Mouse (Mus musculus) cerebellum, adult 18-20 months (tissue): ENCODE data around the gene Hsdl1.

Experiments used
- DNase-seq, 2 experiments: peaks; one replicate each; pipeline ENCODE4 v3.0.0; 2021

The Hsdl1 gene

DNA sequence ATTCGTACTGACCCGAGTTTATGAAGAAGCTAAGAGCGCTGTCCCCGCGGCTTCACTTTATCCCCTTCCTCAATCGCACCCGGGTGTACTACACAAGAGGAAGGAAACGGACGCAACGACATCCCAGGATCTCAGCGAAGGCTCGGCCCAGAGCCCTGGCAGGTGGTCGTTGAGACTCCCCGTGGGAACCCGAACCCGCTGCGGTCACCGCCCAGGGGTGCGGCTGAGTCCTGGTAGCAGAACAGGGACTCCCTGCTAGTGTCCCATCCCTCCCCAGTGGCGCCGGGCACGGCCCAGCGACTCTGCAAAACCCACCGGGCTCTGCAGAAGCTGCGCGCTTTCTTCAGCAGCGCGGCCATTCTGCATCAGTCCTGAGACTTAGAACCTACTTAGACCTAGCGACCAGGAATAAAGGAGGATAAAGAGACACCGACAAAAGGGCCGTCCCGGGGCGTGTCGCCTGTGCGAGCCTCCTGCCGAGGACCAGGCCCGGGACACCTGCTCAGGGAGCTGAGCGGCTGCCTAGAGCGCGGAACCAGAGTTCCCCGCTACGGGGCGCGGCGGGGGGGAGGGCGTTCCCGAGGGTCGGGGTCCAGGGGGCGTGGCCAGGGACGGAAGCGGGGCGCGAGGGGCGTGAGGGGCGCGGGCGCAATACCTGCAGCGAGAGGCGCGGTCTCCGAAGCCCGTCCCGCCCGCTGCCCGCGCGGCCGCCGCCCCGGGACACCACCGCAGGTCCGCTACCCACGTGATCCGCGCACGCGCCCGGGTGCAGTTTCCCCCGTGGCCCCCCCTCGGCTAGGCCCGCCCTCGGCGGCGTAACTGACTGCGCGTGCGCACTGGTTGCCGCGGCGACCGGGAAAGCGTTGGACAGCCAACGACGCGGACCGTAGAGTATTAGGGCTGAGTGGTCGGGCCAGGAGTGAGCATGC, at the start of gene Hsdl1, which contains the start of gene Dnaaf1:
Hsdl1 (minus strand) TSS at position 747 of the 929 bp plus-strand sequence.
Dnaaf1 (plus strand) TSS at position 799 of the 929 bp plus-strand sequence.
- peak; percentile 95 to 99 for DNase-seq

DNA sequence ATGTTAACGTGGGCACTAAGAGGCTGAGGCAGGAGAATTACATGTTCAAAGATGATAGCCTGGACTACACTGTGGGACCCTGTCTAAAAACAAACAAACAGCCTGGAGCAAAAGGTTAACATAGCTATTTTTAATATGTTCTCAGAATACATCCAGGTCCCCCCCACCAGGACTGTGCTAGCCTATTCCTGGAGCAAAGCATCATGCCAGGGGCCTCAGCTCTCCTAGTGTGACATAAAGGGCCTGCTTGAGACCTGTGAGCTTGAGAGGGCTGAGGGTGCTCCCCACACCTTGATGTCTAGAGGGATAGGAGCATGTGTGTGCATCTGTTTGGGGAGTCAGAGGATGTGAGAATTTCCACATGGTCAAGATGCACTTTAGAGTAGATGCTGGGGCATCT, 48.8 kb upstream of the Hsdl1 start:
- DNase-seq = no peak

DNA sequence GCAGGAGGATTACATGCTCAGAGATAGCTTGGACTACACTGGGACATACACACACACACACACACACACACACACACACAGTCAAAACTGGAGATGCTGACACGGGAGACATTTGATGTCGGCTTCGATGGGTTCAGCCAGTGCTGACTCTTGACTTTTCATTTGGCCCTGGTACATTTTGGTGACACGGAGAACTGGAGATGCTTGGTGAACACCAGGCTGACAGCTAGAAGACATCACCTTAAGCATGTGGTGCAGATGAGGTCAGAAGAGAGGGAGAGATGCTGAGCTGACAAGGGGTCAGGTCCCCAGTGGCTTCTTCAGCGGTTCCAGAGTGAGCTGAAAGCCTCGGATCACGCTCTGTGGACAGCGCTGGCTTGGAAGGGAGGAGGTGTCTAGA, 48.1 kb upstream of the Hsdl1 start:
- no peak for DNase-seq

DNA sequence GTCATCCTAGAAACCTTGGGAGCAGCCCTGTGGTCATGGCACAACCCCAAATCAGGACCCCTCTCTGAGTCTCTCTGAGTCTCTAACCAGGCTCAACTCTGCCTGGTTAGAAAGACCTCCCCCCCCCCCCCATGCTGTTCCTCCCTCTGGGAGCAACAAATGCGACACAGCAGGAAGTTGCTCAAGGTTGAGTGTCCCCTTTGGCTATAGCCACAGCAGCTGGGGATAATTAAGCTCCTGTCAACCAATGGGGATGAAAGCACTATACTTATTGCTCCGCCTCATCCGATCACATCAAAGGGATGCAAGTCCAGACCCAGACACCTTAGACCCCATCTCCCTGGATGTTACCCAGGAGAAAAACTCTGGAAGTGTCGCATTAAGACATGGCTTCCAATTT, 47.6 kb upstream of the Hsdl1 start:
- no peak for DNase-seq

DNA sequence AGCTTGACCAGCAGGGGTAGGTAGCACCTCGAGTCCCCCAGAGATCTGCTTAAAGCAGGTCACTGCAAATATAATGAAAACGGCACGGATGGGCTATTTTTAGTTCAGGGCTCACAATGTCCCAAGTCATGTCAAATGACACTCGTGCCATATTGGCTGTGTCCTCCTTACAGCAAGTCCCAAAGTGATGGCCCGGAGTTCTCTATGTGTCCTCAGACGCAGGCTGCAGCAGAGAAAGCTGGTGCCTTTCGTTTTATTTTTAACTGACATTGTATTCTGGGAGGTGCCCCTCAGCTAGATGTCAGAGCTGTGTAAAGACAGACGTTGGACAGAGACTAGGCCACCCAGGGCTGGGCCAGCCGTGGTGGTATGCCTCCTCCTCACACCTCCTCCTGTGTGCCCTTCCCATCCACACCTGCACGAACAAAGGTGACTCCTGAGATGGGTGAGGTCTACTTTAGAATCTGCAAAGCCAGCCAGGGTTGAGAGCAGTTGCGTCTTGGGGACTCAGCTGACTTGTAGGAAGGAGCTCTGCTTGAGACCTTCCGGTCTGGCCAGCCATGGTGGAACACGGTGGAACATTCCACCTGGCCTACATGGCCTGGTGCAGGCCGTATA, 46.0 kb upstream of the Hsdl1 start:
- DNase-seq = no peak

DNA sequence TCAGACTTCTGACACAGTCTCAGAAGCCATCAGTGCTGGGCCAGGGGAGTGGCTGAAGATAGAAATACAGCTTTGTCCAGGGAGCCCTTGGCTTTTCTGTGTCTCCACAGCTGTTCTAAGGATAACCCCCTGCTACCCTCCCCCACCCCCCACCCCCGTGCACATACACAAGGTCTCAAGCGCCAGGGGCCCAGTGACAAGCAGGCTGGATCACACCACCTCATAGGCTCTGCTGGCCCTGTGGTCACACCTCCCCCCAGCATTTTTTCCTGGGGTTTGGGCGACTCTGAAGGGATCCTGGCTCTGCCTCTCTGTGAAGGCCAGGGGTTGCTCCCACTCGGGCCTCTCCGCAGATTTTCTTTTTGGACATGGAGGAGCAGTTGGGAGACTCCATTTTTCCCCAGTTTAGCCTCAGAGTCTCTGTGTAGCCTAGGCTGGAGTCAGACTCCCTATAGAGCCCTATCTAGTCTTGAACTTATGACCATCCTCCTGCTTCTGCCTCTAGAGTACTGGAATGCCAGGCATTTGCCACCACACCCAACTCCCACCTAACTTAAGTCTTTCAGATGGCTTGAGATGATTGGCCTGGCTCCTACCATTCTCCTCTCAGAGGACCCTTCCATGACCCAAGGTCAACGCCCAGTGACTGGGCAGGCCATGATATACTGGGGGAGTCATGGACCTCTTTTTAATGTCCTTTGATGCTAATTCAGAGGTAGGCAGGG, 45.3 kb upstream of the Hsdl1 start:
- DNase-seq = no peak

DNA sequence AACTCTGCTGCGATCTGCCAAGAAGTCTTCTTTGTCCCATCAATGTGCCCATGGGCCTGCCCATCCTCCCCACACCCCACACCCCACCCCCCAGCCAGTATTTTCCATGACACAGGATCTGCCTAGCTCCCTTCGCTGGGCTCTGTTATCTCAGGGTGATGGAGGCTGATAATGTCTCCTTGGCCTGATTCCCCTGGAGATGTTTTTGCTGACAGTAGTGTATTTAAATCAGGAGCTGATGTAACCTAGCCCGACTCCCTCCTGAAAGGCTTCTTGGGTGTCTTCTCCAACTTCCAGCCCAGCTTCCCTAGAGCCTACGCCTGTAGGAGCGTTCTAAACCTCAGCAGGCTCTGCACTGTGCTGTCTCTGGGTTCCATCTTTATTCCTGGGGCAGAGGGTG, 43.9 kb upstream of the Hsdl1 start:
- DNase-seq = no peak

DNA sequence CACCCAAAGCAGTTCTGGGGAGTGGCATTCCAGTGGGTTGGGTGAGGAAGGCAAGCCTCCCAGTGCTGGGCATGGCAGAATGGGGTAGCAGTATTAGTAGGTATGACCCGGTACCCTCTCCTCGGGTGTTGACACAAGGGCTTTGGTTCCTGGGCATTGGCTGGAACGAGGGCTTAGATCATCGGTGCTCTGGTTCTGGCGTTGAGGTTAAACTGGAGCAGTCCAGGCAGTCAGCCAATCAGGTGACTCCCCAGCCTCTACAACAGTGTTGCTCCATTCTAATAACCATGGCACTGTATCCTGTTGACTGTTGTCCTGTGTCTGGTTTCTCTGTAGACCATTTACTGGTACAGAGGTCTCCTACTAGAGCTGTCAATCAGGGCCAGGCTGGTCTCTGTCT, 42.6 kb upstream of the Hsdl1 start:
- no peak for DNase-seq

DNA sequence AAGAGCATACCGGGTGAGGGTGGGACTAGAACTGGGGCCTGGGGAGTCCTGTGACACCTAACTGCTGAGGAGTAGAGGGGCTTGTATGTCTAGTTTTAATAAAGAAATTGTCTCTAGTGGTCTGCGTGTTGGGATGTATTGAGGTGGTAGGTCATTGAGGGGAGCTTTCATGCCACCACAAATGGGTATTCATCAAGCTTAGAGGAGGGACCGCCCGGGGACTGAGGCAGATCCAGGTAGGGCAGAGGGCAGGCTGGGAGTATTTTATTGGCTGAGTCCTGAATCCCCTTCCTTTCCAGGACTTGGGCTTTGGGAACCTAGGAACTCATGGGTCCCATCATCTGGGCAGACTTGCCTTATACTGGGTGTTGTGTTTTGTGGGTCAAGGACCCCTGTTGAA, 41.8 kb upstream of the Hsdl1 start:
- DNase-seq = no peak

DNA sequence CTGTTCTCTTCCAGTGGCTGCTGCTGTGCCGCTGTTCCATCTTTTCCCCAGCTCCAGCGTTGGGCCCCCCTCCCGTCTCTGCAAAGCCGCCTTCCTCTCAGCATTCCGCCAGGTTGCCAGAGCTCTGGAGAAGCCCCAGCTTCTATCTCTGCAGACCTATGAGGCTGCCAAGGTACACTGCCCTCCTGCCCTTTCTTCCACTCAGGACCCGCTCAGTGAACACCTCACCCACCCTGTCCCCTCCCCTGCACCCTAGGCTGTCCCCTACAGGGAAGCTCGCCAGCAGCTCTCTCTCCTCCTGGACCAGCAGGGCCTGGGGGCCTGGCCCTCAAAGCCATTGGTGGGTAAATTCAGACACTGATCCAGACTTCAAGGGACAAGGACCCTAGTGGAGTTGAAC, 41.4 kb upstream of the Hsdl1 start:
- no peak for DNase-seq

DNA sequence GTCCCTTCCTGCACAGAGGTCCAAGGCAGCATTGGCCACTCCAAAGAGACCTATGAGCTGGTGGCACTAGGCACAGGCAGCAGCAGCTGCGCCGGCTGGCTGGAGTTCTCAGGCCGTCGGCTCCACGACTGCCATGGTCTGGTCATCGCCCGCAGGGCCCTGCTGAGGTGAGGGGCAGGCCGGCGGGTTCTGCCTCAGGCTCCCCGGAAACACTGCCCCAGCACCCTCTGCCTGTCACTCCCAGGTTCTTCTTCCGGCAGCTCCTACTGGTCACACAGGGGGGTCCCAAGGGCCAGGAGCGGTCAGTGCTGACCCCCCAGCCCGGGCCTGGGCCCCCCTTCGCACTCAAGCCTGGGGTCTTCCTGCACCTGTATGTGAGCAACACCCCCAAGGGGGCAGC, 40.1 kb upstream of the Hsdl1 start:
- DNase-seq = no peak

DNA sequence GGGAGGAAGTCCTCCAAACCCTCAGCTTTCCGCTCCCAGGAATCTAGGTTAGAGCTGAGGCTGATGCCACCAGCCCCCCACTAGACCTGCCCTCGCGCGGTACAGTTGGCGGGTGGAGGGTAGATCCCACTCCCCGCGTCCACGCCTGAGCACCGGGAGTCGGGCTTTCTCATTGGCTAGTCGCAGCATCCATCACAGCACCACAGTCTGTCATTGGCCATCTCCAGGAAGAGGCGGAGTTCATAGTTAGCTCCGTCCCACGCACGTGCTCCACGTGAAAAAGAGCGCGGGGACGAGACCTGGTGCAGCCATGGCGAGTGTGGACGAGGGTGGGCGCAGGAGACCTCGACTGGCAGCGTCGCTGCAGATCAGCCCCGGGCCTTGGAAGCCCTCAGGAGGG, 37.5 kb upstream of the Hsdl1 start, which contains the start of gene Adad2:
Adad2 (plus strand) TSS at position 277 of the 400 bp plus-strand sequence.
- DNase-seq = no peak

DNA sequence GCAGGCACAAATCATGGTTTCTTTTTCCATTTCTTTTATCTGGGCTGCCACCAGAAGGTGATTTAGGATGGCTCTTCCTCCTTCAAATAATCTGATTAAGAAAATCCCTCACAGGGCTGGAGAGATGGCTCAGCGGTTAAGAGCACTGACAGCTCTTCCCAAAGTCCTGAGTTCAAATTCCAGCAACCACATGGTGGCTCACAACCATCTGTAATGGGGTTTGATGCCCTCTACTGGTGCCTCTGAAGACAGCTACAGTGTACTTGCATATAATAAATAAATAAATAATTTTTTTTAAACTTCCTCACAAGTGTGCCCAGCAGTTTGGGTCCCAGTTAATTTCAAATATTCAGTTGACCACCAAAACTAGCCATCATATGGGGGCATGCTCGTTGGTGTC, 31.2 kb upstream of the Hsdl1 start:
- no peak for DNase-seq

DNA sequence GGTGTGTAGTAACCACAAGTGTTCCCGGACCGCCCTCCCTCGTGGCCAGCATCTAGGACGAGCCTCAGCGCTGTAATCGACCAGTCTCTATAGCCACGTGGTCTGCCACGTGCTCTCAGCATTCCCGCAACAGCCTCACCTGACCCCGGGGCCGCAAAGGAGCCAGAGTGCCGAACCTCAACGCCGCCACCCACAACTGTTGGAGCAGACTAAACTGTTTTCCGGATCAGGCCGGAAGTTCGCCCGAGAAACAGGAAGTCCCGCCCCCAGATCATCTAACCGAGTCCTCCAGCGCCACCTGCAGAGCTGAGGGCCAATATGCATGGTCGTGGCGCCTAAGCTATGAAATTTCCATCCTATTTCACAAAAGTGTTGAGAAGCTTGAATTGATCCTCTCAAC, 30.0 kb upstream of the Hsdl1 start, which contains the start of gene Taf1c:
Taf1c (minus strand) TSS at position 227 of the 400 bp plus-strand sequence.
- DNase-seq = peak; percentile 94 to 96

DNA sequence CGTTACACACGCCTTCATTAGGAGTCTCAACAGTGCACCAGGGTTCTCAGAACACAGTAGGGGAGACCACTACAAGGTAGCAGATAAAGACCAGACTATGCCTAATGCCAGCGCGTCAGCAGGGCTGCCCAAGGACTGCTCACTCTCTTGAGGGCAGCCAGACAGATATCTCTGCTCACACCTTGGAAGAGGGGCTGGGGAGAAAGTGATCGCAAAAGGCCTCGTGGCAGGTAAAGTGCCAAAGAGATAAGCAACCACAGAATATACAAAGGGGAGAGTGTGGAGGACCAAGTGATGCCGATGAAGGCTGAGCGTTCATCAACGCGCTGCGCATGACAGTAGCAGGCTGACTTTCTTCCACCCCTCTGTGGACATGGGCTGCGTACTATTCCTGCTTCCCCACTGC, 29.4 kb upstream of the Hsdl1 start:
- no peak for DNase-seq

DNA sequence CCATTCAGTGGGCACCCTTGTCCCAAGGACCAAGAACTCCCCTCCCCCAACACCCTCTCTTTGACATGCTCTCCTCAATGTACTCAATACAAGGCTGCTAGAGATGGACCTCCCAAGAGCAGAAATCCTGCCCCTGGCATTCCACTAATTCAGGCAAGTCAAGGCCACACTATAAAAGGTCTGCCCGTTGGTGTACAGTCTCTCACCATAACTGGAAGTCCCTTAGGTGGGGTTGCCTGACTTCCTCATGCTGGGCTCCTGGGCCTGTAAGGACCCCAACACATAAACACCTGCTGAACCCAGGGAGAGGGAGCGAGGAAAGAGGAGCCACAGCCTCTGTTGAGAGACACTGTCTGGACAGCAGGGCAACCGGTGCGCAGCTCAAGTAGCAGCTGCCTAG, 28.8 kb upstream of the Hsdl1 start:
- DNase-seq = no peak

DNA sequence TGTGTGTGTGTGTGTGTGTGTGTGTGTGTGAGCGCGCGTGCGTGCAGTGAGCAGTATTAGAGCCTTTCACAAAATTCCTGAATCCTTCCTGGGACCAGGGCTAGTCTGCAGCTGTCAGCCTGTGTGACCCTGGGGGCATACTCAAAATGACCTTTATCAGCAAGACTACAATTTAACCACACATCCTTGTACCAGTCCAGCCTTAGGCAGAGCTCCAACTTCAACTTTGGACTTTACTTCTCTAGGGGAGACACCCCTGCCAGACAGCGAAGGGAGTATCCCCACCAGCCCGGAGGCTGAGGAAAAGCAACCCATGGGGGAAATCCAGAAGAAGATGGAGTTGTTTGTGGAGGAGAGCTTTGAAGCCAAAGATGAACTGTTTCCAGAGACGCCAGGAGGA, 16.5 kb upstream of the Hsdl1 start:
- DNase-seq = no peak

DNA sequence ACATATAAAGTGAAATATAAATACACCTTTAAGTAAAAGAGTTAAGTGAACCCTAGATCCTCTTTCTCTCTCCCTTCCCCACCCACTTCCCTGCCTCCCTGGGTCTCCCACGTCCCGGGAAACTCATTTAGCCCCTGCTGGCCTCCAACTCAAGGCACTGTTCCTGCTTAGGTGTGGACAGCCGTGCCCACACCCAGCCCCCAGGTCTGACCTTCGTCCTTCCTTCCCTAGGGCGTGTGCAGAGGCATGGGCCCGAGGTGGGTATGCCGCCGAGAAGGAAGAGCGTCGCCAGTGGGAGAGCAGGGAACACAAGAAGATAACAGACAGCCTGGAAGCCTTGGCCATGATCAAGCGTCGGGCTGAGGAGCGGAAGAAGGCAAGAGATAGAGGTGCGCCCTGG, 15.4 kb upstream of the Hsdl1 start:
- DNase-seq = no peak

DNA sequence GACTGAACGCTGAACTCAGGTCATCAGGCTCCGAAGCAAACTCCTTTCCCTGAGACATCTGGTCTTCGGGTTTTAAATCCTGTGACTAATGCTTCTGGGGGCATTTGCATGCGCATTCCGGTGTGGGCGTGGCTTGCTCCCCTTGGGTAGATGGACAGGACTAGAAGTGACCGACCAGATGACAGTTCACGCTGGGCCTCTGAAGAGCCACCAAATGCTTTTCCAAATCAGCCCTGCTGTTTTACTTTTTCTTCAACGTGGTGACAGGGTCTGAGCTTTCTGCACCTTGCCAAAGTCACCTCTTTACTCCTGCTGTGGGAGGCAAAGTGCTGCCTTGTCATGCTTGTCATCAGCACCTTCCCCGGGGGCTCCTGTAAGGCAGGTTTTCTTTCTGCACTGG, 13.9 kb upstream of the Hsdl1 start:
- DNase-seq = no peak

DNA sequence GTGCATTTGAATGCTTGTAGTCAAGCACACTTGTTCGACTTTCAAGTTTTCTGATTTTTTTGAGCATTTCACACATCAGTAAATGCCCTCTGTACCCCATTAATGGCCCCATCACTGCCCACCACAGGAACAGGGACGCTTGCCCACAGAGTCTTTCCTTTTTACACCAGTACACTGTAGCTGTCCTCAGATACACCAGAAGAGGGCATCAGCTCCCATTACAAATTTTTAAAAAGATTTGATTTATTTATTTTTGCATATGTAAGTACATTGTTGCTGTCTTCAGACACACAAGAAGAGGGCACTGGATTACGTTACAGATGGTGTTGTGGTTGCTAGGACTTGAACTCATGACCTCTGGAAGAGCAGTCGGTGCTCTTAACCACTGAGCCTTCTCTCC, 13.3 kb upstream of the Hsdl1 start:
- DNase-seq = no peak

DNA sequence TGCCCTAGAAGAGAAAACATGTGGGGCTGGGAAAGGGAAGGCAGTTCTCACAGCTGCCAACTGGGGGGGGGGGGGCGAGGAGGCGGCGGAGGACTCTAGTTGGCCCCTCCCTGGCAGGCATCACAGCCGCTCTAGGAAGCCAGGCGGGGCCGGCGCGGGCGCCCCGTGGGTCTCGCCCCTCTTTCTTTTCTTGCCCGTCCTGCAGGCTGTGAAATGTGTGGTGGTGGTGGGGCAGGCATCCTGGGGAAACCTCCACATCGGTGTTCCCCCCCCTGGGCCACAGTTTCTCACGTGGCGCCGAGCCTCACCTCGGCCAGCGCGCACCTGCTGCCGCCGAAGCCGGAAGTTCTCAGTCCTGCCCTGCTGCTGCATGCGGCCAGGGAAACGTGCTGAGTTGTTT, 10.9 kb upstream of the Hsdl1 start:
- no peak for DNase-seq

DNA sequence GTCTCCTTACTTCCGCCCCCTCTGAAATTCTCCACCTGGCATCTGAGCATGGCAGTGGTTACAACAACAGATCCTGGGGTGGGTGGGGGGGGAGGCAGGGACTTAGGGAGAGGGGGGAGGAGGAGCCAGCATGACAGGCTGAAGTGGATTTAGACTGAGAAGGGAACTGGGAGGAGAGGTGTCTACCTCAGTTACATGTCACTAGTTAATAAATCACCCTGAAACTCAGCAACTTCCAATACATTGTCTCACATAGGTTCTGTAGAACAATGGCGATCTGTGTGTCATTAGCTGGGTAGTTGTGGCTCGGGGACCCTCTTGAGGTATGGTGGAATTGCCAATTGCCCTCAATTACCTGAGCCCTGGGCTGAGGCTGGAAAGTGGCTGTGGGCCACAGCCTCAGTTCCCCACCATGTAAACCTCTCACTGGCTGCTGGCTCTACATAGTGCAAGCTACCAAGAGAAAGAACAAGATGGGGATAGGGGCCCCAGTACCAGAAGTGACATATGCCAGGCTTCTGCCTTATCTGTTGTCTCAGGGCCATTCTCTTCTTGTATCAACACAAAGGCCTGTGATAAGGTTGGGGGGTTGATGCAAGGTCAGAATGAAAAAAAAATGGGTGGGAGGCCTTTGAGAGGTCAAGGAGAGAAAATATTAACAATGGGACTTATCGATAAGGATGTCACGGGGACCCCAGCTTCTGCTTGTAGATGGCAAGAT, 5.6 kb upstream of the Hsdl1 start:
- DNase-seq = no peak

DNA sequence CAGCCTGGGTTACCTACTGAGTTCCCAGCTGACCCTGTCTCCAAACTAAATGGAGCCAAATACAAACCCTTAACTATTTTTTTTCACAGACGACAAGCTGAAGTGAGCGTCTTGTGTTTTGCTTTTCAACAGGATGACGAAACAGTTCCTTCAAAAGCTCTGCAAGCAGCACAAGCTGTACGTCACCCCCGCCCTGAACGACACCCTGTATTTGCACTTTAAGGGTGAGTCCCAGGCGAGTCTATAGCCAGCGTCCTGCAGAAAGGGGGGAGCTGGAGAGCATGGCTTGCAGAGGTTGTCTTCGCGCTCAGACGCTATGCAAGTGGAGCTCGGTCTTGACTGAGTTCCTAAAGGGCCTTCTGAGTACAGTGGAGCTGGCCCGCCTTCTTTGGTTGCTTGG, 4.1 kb upstream of the Hsdl1 start:
- no peak for DNase-seq
